Mouse (Mus musculus) G1E-ER4 (cell line): Measurements from ENCODE around the gene Colgalt2. TPM values are rescaled to one million over a fixed set of nuclear protein-coding genes. Genes with fewer than 3 reads are reported as not detected.

Experiments used
- GATA1 ChIP-seq: IDR thresholded peaks from one replicate; pipeline ENCODE4 v1.8.0; 2012; ENCODE audit warnings: low read length, inconsistent platforms
- polyA plus RNA-seq: library from polyadenylated mRNA; stranded (reverse); fragments of >175 nt; gene quantifications from 2 replicates; pipeline ENCODE4 v1.2.3, GENCODE M21; 2012

Gene Colgalt2
- polyA plus RNA-seq, 1 experiment, result not detected

- no peak for TF ChIP-seq GATA1
Measured at GRCm38 (mm10) chr1:152514256-152514655, 114.6 kb downstream of the Colgalt2 start.

- no peak for TF ChIP-seq GATA1
Measured at GRCm38 (mm10) chr1:152517057-152517570, 117.5 kb downstream of the Colgalt2 start.

GRCm38 (mm10) chr1:152518971-152519370 is 119.3 kb downstream of the Colgalt2 start:
- TF ChIP-seq GATA1, result no peak

- TF ChIP-seq GATA1, result no peak
Measured at GRCm38 (mm10) chr1:152520798-152521575, 121.4 kb downstream of the Colgalt2 start.

- TF ChIP-seq GATA1, result no peak
Measured at GRCm38 (mm10) chr1:152522226-152522625, 122.6 kb downstream of the Colgalt2 start.

- TF ChIP-seq GATA1, result no peak
Measured at GRCm38 (mm10) chr1:152523292-152523691, 123.7 kb downstream of the Colgalt2 start.

GRCm38 (mm10) chr1:152524098-152524892 is 124.7 kb downstream of the Colgalt2 start:
- TF ChIP-seq GATA1, result no peak

- no peak for TF ChIP-seq GATA1
Measured at GRCm38 (mm10) chr1:152524987-152525648, 125.5 kb downstream of the Colgalt2 start.

- TF ChIP-seq GATA1, result no peak
Measured at GRCm38 (mm10) chr1:152526154-152526553, 126.5 kb downstream of the Colgalt2 start.

GRCm38 (mm10) chr1:152528214-152528613 is 128.6 kb downstream of the Colgalt2 start:
- TF ChIP-seq GATA1, result no peak

GRCm38 (mm10) chr1:152528778-152529177 is 129.1 kb downstream of the Colgalt2 start:
- TF ChIP-seq GATA1, result no peak

- no peak for TF ChIP-seq GATA1
Measured at GRCm38 (mm10) chr1:152531498-152531897, 131.9 kb downstream of the Colgalt2 start.

GRCm38 (mm10) chr1:152534531-152534930 is 134.9 kb downstream of the Colgalt2 start:
- TF ChIP-seq GATA1, result no peak

- TF ChIP-seq GATA1, result no peak
Measured at GRCm38 (mm10) chr1:152536416-152537018, 136.9 kb downstream of the Colgalt2 start.

GRCm38 (mm10) chr1:152537186-152537585 is 137.6 kb downstream of the Colgalt2 start:
- TF ChIP-seq GATA1, result no peak
